Mouse (Mus musculus): ENCODE results near the gene Six1. TPM values are rescaled to one million over a fixed set of nuclear protein-coding genes. Genes with fewer than 3 reads are reported as not detected.
"Not testable (repeated sequence)": the region's sequence is repeated elsewhere in the genome, so short reads cannot be mapped to it uniquely, and the experiment has no call there.

Six1 gene
- total RNA-seq (2018; cell fraction: chromatin; rRNA removed), result 1 to 10 TPM in 5 of 26 experiments, under 1 TPM in 3, not detected in 18; 0.22 to 8.0 (median 2.8) TPM
- total RNA-seq (2018; cell fraction: cytosol; rRNA removed), result 1 to 10 TPM in 2 of 26 experiments, under 1 TPM in 22, not detected in 2; 0.03 to 3.8 (median 0.14) TPM
- 10 to 100 TPM in 1 of 26 experiments, 1 to 10 TPM in 4, under 1 TPM in 8, not detected in 13; 0.14 to 11.5 (median 0.75) TPM for total RNA-seq (2018; cell fraction: nucleus; rRNA removed)
- polyA plus RNA-seq (2018), result 0.09 TPM in 1 of 3 replicates, not detected in the others

DNA sequence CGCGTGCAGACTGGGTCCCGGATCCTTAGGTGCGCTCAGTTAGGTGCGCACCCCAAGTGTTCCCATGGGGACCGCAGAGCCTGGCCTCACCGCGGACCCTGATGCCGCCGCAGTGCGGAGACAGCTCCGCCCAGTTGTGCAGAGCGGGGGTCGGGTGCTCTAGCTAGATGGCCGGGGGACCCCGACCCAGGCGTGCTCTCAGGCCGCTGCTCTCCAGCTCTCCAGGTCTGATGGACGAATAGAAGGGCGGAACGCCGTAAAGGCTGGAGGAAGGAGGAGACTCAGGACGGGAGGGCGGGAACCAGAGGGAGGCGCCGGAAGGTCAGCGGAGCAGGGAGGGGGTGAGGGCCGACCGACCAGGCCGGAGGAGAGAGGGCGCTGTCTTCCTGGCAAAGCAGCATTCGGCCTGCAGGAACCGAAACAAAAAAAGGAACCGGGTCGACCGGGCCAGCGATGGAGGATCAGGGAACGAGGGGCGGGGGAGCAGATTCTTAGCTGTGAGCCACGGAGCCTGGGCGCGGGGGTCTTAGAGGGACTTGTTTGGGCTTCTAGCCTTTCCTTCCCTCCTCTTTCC lies at the start of gene Six1:
Gene Six1 (minus strand): TSS at position 220 of the 574 bp plus-strand sequence.
- Histone ChIP-seq H3K27ac (no peak within 1 kb of the TSS), H3K4me3 (ENCODE audit: inconsistent target) (peak within 1 kb of the TSS; percentile 32), H3K36me3 (ENCODE audit: inconsistent target) (no peaks in the 10 kb centered on the region), H3K79me2 (ENCODE audit: inconsistent target) (no peaks in the 10 kb centered on the region)
- WGBS (ENCODE audit: missing documents), result 2% methylated on average over 42 of the region's 42 CpGs

DNA sequence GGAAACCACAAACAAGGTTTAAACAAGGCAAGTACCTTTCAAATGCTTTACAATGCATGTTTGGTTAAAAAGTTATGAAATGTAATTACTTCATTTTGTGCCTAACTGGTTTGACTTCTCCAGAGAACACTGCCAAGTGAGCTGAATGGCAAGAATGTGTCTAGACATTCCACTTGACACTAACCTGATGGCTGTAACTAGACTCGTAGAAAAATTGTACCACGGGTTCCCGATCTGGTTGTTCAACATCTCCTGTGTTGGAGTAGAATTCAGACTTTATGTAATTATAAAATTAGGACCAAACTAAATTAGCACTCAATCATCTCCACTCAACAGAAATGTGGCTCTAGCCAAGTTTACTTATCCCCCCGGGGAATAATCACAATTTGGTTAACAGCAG lies 44.9 kb upstream of the Six1 start:
- Histone ChIP-seq H3K79me2 (ENCODE audit: inconsistent target) (no peaks in the 10 kb centered on the region), H3K4me3 (ENCODE audit: inconsistent target) (no peak overlapping the region), H3K27ac (no peak overlapping the region), H3K36me3 (ENCODE audit: inconsistent target) (no peaks in the 10 kb centered on the region)
- WGBS (ENCODE audit: missing documents), result 100% methylated on average over 4 of the region's 4 CpGs

DNA sequence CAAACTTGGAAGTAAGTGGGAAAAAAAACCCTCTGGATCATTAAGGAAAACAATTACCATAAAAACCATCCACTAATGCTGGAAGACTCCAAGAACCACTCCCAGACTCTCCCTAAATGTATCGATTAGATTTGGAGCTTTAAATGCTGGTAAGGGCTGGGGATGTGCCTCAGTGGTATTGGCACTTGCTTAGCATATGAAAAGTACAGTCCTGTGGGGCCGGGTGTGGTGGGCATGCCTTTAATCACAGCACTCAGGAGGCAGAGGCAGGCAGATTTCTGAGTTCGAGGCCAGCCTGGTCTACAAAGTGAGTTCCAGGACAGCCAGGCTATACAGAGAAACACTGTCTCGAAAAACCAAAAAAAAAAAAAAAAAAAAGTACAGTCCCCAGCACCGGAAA lies 42.5 kb upstream of the Six1 start:
- not testable (repeated sequence) for H3K79me2 ChIP-seq (ENCODE audit: inconsistent target); H3K36me3 ChIP-seq (ENCODE audit: inconsistent target); H3K4me3 ChIP-seq (ENCODE audit: inconsistent target); H3K27ac ChIP-seq
- WGBS (ENCODE audit: missing documents), result 89% methylated on average over 4 of the region's 5 CpGs

DNA sequence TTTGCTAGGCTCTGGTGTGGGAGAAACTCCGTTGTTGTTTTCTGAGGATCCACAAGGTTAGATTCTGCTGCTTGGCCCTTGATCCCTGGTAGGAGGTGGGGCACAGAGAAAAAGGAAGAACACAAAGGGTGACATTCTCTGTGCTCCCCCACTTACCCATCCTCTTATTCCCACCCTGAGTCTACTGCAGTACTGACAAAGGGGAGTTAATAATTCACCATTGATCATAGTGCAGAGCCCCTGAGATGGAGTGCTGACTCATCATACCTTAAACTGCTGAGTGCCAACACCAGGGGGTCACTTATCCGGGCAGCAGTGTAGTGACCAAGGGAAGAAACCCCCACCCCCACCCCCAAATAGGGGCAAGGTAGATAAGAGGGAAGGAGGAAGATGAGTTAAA lies 40.9 kb upstream of the Six1 start:
- WGBS (ENCODE audit: missing documents), result 75% methylated on average over 2 of the region's 2 CpGs
- Histone ChIP-seq H3K79me2 (ENCODE audit: inconsistent target) (no peaks in the 10 kb centered on the region), H3K36me3 (ENCODE audit: inconsistent target) (no peaks in the 10 kb centered on the region), H3K4me3 (ENCODE audit: inconsistent target) (no peak overlapping the region), H3K27ac (no peak overlapping the region)

DNA sequence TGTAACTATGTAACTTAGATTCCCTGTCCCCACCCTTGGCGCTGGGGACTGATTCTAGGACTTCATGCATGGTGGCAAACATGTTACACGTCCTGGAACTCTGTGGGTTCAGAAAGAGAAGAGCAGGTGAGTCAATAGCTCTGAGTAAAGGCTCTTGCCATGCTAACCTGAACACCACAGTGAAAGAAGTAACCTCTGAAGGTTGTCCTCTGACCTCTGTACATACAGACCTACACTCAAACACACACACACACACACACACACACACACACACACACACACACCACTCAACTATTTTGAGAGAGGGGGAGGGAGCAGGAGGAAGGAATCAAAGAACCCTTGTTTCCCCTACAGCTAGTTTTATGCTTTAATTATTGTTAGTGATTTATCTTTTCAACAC lies 40.5 kb upstream of the Six1 start:
- 100% methylated on average over 2 of the region's 2 CpGs for WGBS (ENCODE audit: missing documents)
- Histone ChIP-seq H3K27ac (no peak overlapping the region), H3K36me3 (ENCODE audit: inconsistent target) (no peaks in the 10 kb centered on the region), H3K79me2 (ENCODE audit: inconsistent target) (no peaks in the 10 kb centered on the region), H3K4me3 (ENCODE audit: inconsistent target) (no peak overlapping the region)

DNA sequence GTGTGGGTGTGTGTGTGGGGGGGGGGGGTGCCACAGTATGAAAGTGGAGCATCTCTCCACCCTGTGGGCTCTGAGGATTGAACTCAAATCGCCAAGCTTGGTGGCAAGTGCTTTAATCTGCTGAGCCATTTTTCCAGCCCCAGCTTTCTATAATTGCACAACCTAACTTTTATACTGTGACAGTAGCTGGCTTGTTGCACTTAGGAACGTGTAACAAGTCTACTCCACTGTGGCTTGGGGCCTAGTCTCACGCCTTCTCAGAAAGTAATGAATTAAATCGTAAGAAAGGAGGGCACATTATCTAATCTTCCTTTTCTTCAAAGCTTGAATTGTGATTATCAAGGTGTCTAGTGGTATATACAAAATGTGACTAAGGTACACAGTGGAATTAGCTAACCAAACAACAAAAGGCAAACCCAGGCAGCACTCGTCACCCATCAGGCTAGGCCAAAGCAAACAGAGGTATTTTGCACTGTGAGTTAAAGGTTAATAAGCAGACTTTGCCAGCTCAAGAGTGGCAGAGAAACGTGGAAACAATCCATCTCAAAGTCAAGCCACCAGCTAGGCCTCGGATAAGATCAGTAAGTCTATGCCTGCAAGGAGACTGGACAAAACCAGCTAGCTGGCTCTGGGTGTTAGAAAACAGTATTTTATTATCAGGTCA lies 37.1 kb upstream of the Six1 start:
- H3K27ac ChIP-seq, result no peak overlapping the region
- no peaks in the 10 kb centered on the region for H3K36me3 ChIP-seq (ENCODE audit: inconsistent target)
- H3K4me3 ChIP-seq (ENCODE audit: inconsistent target), result no peak overlapping the region
- WGBS (ENCODE audit: missing documents), result 91% methylated on average over 7 of the region's 7 CpGs
- H3K79me2 ChIP-seq (ENCODE audit: inconsistent target), result no peaks in the 10 kb centered on the region

DNA sequence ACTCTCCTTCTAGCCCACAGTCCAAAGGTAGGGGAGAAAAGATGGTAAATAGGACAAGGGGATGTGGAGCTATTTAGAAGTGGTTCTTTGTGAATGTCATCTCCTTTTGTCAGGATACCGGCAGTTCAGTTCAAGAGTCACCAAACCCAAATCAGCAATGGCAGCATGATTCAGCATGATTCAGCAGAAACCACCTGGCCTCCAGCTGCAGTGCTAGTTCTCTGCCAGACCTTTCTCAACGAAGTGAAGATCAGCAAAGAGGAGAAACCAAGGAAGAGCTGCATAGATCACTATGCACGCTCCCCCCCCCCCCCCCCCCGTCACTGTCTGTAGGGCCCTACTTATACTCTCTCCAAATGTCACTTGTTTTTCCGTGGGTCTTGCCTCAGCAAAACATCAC lies 35.2 kb upstream of the Six1 start:
- no peaks in the 10 kb centered on the region for H3K36me3 ChIP-seq (ENCODE audit: inconsistent target)
- H3K4me3 ChIP-seq (ENCODE audit: inconsistent target), result no peak overlapping the region
- WGBS (ENCODE audit: missing documents), result 0% methylated on average over 2 of the region's 5 CpGs
- H3K79me2 ChIP-seq (ENCODE audit: inconsistent target), result no peaks in the 10 kb centered on the region
- no peak overlapping the region for H3K27ac ChIP-seq

DNA sequence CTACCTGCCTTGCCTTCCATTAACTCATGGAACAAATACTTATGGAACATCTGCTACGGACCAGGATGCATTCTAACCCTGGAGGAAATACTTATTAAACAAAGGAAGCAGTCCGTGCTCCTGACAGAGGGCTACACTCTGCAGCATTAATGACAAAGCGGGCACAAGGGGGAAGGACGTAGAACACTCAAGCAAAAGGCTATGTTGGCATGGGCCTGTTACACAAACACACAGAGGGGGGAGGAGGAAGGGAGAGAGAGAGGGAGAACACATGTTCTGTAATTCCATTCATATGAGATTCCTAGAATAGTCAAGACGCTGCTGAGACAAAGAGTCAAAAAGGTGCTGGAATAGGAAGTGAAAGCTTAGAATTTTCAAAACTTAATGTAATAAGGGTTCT lies 34.8 kb upstream of the Six1 start:
- Histone ChIP-seq H3K4me3 (ENCODE audit: inconsistent target) (no peak overlapping the region), H3K27ac (no peak overlapping the region), H3K36me3 (ENCODE audit: inconsistent target) (no peaks in the 10 kb centered on the region), H3K79me2 (ENCODE audit: inconsistent target) (no peaks in the 10 kb centered on the region)
- 33% methylated on average over 5 of the region's 5 CpGs for WGBS (ENCODE audit: missing documents)

DNA sequence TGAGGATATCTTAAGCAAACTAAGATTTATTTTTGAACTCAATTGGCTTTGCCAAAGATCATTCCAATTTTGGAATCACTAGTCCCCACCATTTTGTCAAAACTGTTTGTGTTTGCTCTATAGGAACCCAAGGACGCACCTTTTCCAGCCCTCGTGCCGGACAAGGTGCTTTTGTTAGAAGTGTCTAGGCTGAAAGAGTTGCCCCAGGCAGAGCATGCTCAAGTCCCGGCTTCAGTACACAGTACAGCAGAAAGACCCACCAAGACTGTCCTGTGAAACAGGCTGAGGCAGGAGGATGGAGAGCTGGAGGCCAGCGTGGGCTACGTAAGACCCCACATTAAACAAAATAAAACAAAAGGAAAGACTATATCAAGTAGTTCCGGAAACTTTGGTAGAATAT lies 33.4 kb upstream of the Six1 start:
- H3K4me3 ChIP-seq (ENCODE audit: inconsistent target), result no peak overlapping the region
- no peaks in the 10 kb centered on the region for H3K79me2 ChIP-seq (ENCODE audit: inconsistent target)
- H3K27ac ChIP-seq, result no peak overlapping the region
- 98% methylated on average over 7 of the region's 7 CpGs for WGBS (ENCODE audit: missing documents)
- no peaks in the 10 kb centered on the region for H3K36me3 ChIP-seq (ENCODE audit: inconsistent target)

DNA sequence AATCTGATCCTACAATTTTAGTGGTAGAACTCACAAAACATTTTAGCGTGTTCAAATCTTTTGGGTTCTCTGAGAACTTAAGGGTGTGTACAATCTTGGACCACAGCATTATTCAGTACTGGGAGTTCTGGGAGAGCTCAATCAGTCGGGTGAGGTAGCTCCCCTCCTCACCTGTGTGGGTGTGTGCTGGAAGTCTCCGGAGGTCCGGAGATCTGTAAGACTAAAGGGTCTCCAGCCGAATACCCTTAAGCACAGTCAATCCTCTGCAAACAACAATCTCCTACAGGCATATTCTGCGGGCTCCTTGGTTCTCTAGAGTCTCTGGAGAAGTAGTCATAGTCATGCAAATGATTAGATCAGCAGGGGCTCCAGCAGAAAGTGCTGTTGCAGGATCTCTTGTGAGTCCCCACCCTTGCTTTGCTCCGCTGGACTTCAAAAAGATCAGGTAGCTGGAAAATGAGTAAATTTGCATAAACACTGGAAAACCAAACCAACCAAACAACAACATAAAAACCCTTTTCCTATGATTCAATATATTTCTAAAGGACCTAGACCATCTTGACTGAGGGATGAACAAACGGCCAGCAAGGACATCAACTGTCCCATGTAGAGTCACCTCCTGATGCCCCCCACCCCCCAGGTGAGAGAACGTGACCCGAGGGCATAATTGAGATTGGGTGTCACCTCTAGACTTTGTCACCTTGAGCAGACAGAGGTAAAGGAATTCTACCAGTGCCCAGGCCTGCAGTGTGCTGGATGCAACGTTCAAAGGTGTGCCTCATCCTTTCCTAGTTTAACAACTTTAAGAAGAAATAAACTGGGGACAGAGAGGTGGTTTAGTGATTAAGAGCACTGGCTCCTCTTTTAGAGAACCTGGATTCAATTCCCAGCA lies 32.3 kb upstream of the Six1 start:
- no peaks in the 10 kb centered on the region for H3K36me3 ChIP-seq (ENCODE audit: inconsistent target)
- WGBS (ENCODE audit: missing documents), result 81% methylated on average over 11 of the region's 11 CpGs
- no peak overlapping the region for H3K27ac ChIP-seq
- no peak overlapping the region for H3K4me3 ChIP-seq (ENCODE audit: inconsistent target)
- no peaks in the 10 kb centered on the region for H3K79me2 ChIP-seq (ENCODE audit: inconsistent target)

DNA sequence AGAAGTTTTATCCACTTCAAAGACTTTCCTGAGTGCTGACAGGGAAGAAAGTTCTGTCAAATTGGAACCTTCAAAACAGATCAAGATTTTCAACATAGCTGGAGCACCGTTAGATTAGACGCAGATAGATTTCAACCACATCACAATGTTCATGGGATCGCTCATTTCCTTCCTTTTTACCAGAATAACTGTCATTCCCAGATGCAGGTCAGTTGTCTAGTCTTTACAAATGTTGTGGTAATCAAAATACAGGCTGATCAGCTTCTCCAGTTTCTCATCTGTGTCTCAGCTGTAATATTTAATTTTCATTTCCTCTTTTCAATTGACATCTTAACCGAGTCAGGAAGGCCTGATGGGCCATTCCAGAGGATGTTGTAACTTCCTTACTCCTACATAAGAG lies 30.1 kb upstream of the Six1 start:
- WGBS (ENCODE audit: missing documents), result 15% methylated on average over 4 of the region's 4 CpGs
- Histone ChIP-seq H3K4me3 (ENCODE audit: inconsistent target) (no peak overlapping the region), H3K36me3 (ENCODE audit: inconsistent target) (no peaks in the 10 kb centered on the region), H3K27ac (no peak overlapping the region), H3K79me2 (ENCODE audit: inconsistent target) (no peaks in the 10 kb centered on the region)

DNA sequence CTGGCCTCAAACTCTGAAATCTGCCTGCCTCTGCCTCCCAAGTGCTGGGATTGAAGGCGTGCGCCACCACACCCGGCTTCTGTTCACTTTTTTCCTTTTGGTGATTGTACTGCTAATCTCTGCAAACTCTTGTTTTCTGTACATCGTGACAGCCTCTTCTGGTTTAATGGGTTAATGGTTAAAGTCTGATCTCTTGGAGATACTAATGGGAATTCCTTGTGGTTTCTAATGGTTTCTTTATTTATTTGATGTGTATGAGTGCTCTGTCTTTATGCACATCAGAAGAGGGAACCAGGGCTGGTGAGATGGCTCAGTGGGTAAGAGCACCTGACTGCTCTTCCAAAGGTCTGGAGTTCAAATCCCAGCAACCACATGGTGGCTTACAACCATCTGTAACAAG lies 28.1 kb upstream of the Six1 start:
- 97% methylated on average over 4 of the region's 4 CpGs for WGBS (ENCODE audit: missing documents)
- not testable (repeated sequence) for H3K36me3 ChIP-seq (ENCODE audit: inconsistent target); H3K27ac ChIP-seq; H3K4me3 ChIP-seq (ENCODE audit: inconsistent target); H3K79me2 ChIP-seq (ENCODE audit: inconsistent target)

DNA sequence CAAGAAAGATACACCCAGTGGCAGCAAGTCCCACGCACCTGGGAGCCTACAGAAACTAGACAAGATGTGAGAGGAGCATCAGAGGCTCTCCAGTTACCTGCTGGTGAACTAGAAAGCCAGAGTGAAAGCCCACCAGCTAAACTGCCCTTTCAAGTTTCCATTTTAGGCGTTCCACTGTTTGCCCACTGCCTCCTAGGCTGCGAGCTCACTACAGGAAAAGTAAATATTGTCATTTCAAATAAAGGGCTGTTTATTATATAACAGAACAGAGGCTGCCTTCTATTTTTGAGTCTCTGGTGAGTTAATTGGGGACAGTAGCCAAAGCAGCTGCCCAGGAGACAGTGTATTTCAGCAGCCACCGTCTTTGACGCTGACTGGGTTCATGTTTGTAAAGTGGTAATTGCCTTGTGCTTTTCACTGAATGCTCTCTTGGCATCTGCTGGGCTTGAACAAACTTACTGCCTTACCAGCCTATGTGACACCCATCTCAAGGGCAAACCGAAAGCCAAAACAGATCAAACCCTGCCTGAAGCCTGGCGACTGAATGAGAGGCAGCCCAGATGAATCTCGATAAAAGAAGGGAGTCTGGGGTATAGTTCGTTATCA lies 7.2 kb upstream of the Six1 start:
- no peaks in the 10 kb centered on the region for H3K79me2 ChIP-seq (ENCODE audit: inconsistent target)
- H3K4me3 ChIP-seq (ENCODE audit: inconsistent target), result no peak overlapping the region
- no peaks in the 10 kb centered on the region for H3K36me3 ChIP-seq (ENCODE audit: inconsistent target)
- 75% methylated on average over 9 of the region's 9 CpGs for WGBS (ENCODE audit: missing documents)
- H3K27ac ChIP-seq, result no peak overlapping the region

DNA sequence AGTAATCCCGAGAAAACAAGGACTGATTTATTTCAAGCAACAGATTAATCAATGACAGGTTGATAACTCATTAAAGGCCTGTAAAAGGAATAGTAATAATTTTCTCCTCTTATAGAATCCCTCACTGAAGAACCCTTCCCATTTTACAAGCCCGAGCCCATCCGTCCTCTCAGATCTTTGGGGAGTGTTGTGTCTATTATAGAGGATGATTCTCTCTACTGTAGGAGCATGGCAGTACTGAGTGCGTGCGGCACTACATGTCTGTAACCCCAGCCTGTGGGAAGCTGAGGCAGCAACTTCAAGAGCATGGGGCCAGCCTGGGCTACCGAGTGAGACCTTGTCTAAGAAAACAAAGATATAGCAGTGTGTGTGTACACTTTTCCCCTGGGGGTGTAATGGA lies 3.8 kb upstream of the Six1 start:
- WGBS (ENCODE audit: missing documents), result 89% methylated on average over 6 of the region's 6 CpGs
- Histone ChIP-seq H3K79me2 (ENCODE audit: inconsistent target) (no peaks in the 10 kb centered on the region), H3K36me3 (ENCODE audit: inconsistent target) (no peaks in the 10 kb centered on the region), H3K4me3 (ENCODE audit: inconsistent target) (no peak overlapping the region), H3K27ac (no peak overlapping the region)

All from macrophage (primary cell).